Mouse (Mus musculus) limb, embryonic 13.5 days (tissue): ENCODE measurements around the gene Coa5. TPM values are rescaled to one million over a fixed set of nuclear protein-coding genes. Genes with fewer than 3 reads are reported as not detected.
A peak's percentile ranks its signal among the peaks of the same experiment; 100 is the strongest.

Experiments
- ATAC-seq: fragments of 200-750 bp; cut with Nextera tagmentation; 2 replicates; pipeline ENCODE4 v1.8.0; 2017; ENCODE audit warnings: low read depth, moderate number of reproducible peaks, moderate TSS enrichment; ENCODE audit not compliant: low FRiP score
- H3K27ac ChIP-seq: fragments of 300-500 bp; sonication (generic); 2 replicates; pipeline ENCODE4 v1.5.1; 2015; ENCODE audit warnings: inconsistent platforms, mild to moderate bottlenecking, moderate library complexity
- H3K27me3 ChIP-seq: fragments of 300-500 bp; sonication (generic); 2 replicates; pipeline ENCODE4 v1.6.1; 2015; ENCODE audit warnings: mild to moderate bottlenecking, inconsistent platforms
- H3K36me3 ChIP-seq: fragments of 300-500 bp; sonication (generic); 2 replicates; pipeline ENCODE4 v1.6.1; 2015; ENCODE audit warnings: inconsistent platforms, mild to moderate bottlenecking, moderate library complexity
- H3K4me1 ChIP-seq: fragments of 300-500 bp; sonication (generic); 2 replicates; pipeline ENCODE4 v1.6.1; 2015; ENCODE audit warnings: inconsistent platforms
- H3K4me2 ChIP-seq: fragments of 300-500 bp; sonication (generic); replicated peaks from 2 replicates; pipeline ENCODE4 v1.6.1; 2015; ENCODE audit warnings: inconsistent platforms, mild to moderate bottlenecking, moderate library complexity
- H3K4me3 ChIP-seq: fragments of 300-500 bp; sonication (generic); 2 replicates; pipeline ENCODE4 v1.5.1; 2015; ENCODE audit warnings: moderate library complexity, mild to moderate bottlenecking, inconsistent platforms
- H3K9ac ChIP-seq: fragments of 300-500 bp; sonication (generic); 2 replicates; pipeline ENCODE4 v1.6.1; 2015; ENCODE audit warnings: mild to moderate bottlenecking, inconsistent platforms
- H3K9me3 ChIP-seq: fragments of 300-500 bp; sonication (generic); 2 replicates; pipeline ENCODE4 v1.6.1; 2016; ENCODE audit warnings: inconsistent platforms
- WGBS: fragments of 180-500 bp; shearing (Covaris S2); methylation state at CpG from one replicate; pipeline ENCODE4 v1.1.7; 2015; 5-methylcytosine and 5-hydroxymethylcytosine counted together
- polyA plus RNA-seq: library from polyadenylated mRNA; unstranded; fragments of >200 nt; fragmentation: Nextera tagmentation; extraction: Ambion mirVana; gene quantifications from 2 replicates; pipeline ENCODE4 v1.2.1, GENCODE M21; 2015

Gene Coa5
- polyA plus RNA-seq = 49.4 and 52.0 TPM in 2 replicates

- ATAC-seq = peak; percentile 98
- Histone ChIP-seq H3K9ac (peak within 1 kb of the TSS; percentile 90), H3K4me2 (peak within 1 kb of the TSS; percentile 88), H3K36me3 (peaks cover 54% of the 10 kb centered on the region), H3K4me1 (peaks cover 23% of the 10 kb centered on the region), H3K27ac (0 out of 2 replicates have a peak within 1 kb of the TSS, but pooled peaks have one; percentile 48), H3K27me3 (no peaks in the 10 kb centered on the region), H3K4me3 (peak within 1 kb of the TSS; percentile 92), H3K9me3 (no peaks in the 10 kb centered on the region)
- WGBS = 4% methylated on average over 57 of the region's 57 CpGs
Observed at GRCm38 (mm10) chr1:37429366-37430296, at the start of gene Coa5, which contains the start of gene Unc50. Coa5 (minus strand) TSS chr1:37430103. Unc50 (plus strand) TSS chr1:37430139.

- Histone ChIP-seq H3K27me3 (no peaks in the 10 kb centered on the region), H3K4me3 (no peak overlapping the region), H3K4me2 (no peak overlapping the region), H3K36me3 (peaks cover 4% of the 10 kb centered on the region; the same call in 1 of the 2 replicates), H3K27ac (no peak overlapping the region), H3K9me3 (no peaks in the 10 kb centered on the region), H3K4me1 (peaks cover 4% of the 10 kb centered on the region; the same call in 1 of the 2 replicates), H3K9ac (no peak overlapping the region)
- ATAC-seq = no peak
- 73% methylated on average over 9 of the region's 9 CpGs for WGBS
Observed at GRCm38 (mm10) chr1:37479074-37479473, 49.2 kb upstream of the Coa5 start.

GRCm38 (mm10) chr1:37478416-37478815 lies 48.5 kb upstream of the Coa5 start:
- Histone ChIP-seq H3K9ac (no peak overlapping the region), H3K27me3 (no peaks in the 10 kb centered on the region), H3K4me2 (no peak overlapping the region), H3K4me3 (no peak overlapping the region), H3K4me1 (peaks cover 4% of the 10 kb centered on the region; the same call in 1 of the 2 replicates), H3K27ac (no peak overlapping the region), H3K9me3 (no peaks in the 10 kb centered on the region), H3K36me3 (peaks cover 4% of the 10 kb centered on the region; the same call in 1 of the 2 replicates)
- WGBS = 82% methylated on average over 7 of the region's 7 CpGs
- no peak for ATAC-seq

- no peak for ATAC-seq
- no peak overlapping the region for H3K9ac ChIP-seq
Observed at GRCm38 (mm10) chr1:37477928-37478327, 48.0 kb upstream of the Coa5 start.

GRCm38 (mm10) chr1:37477250-37477649 lies 47.3 kb upstream of the Coa5 start:
- no peak for ATAC-seq
- H3K4me1 ChIP-seq = peaks cover 4% of the 10 kb centered on the region; the same call in 1 of the 2 replicates
- H3K9me3 ChIP-seq = no peaks in the 10 kb centered on the region
- H3K9ac ChIP-seq = no peak overlapping the region
- H3K36me3 ChIP-seq = peaks cover 4% of the 10 kb centered on the region; the same call in 1 of the 2 replicates
- H3K4me2 ChIP-seq = no peak overlapping the region
- H3K27me3 ChIP-seq = no peaks in the 10 kb centered on the region
- 86% methylated on average over 5 of the region's 5 CpGs for WGBS
- H3K27ac ChIP-seq = no peak overlapping the region
- H3K4me3 ChIP-seq = no peak overlapping the region

More at GRCm38 (mm10) chr1:37477928-37478327, 48.0 kb upstream of the Coa5 start:
- Histone ChIP-seq H3K27me3 (no peaks in the 10 kb centered on the region), H3K4me1 (peaks cover 4% of the 10 kb centered on the region; the same call in 1 of the 2 replicates), H3K4me2 (no peak overlapping the region), H3K9me3 (no peaks in the 10 kb centered on the region), H3K4me3 (no peak overlapping the region), H3K36me3 (peaks cover 4% of the 10 kb centered on the region; the same call in 1 of the 2 replicates), H3K27ac (no peak overlapping the region)
- 88% methylated on average over 5 of the region's 5 CpGs for WGBS

- no peaks in the 10 kb centered on the region for H3K9me3 ChIP-seq
- ATAC-seq = no peak
- no peak overlapping the region for H3K4me2 ChIP-seq
- H3K4me1 ChIP-seq = peaks cover 4% of the 10 kb centered on the region; the same call in 1 of the 2 replicates
- H3K27me3 ChIP-seq = no peaks in the 10 kb centered on the region
- H3K36me3 ChIP-seq = no peaks in the 10 kb centered on the region
- no peak overlapping the region for H3K27ac ChIP-seq
- 90% methylated on average over 3 of the region's 3 CpGs for WGBS
- no peak overlapping the region for H3K4me3 ChIP-seq
- H3K9ac ChIP-seq = no peak overlapping the region
Observed at GRCm38 (mm10) chr1:37475312-37475711, 45.4 kb upstream of the Coa5 start.

GRCm38 (mm10) chr1:37474634-37475190 lies 44.8 kb upstream of the Coa5 start:
- Histone ChIP-seq H3K4me1 (peaks cover 4% of the 10 kb centered on the region; the same call in 1 of the 2 replicates), H3K27ac (no peak overlapping the region), H3K4me3 (no peak overlapping the region), H3K27me3 (no peaks in the 10 kb centered on the region), H3K9ac (no peak overlapping the region), H3K36me3 (no peaks in the 10 kb centered on the region), H3K9me3 (no peaks in the 10 kb centered on the region), H3K4me2 (no peak overlapping the region)
- WGBS = 87% methylated on average over 6 of the region's 6 CpGs
- ATAC-seq = no peak

GRCm38 (mm10) chr1:37474046-37474445 lies 44.1 kb upstream of the Coa5 start:
- Histone ChIP-seq H3K27me3 (no peaks in the 10 kb centered on the region), H3K4me3 (no peak overlapping the region), H3K4me2 (no peak overlapping the region), H3K4me1 (peaks cover 4% of the 10 kb centered on the region; the same call in 1 of the 2 replicates), H3K9me3 (no peaks in the 10 kb centered on the region), H3K36me3 (no peaks in the 10 kb centered on the region), H3K9ac (no peak overlapping the region), H3K27ac (no peak overlapping the region)
- no peak for ATAC-seq
- 86% methylated on average over 8 of the region's 8 CpGs for WGBS

GRCm38 (mm10) chr1:37473251-37473650 lies 43.3 kb upstream of the Coa5 start:
- Histone ChIP-seq H3K9me3 (no peaks in the 10 kb centered on the region), H3K4me2 (no peak overlapping the region), H3K27me3 (no peaks in the 10 kb centered on the region), H3K4me1 (peaks cover 4% of the 10 kb centered on the region; the same call in 1 of the 2 replicates), H3K9ac (no peak overlapping the region), H3K27ac (no peak overlapping the region), H3K36me3 (peaks cover 3% of the 10 kb centered on the region), H3K4me3 (no peak overlapping the region)
- ATAC-seq = no peak
- 82% methylated on average over 10 of the region's 10 CpGs for WGBS

- 72% methylated on average over 6 of the region's 6 CpGs for WGBS
- no peak for ATAC-seq
- H3K9me3 ChIP-seq = no peaks in the 10 kb centered on the region
- no peak overlapping the region for H3K9ac ChIP-seq
- peaks cover under 1% of the 10 kb centered on the region; the same call in 1 of the 2 replicates for H3K4me1 ChIP-seq
- no peak overlapping the region for H3K27ac ChIP-seq
- peaks cover 4% of the 10 kb centered on the region for H3K36me3 ChIP-seq
- H3K4me2 ChIP-seq = no peak overlapping the region
- no peaks in the 10 kb centered on the region for H3K27me3 ChIP-seq
- H3K4me3 ChIP-seq = no peak overlapping the region
Observed at GRCm38 (mm10) chr1:37471179-37472148, 41.6 kb upstream of the Coa5 start.

GRCm38 (mm10) chr1:37469007-37469406 lies 39.1 kb upstream of the Coa5 start:
- H3K4me1 ChIP-seq = no peaks in the 10 kb centered on the region
- no peaks in the 10 kb centered on the region for H3K27me3 ChIP-seq
- 85% methylated on average over 5 of the region's 5 CpGs for WGBS
- no peak overlapping the region for H3K4me3 ChIP-seq
- H3K36me3 ChIP-seq = peaks cover 4% of the 10 kb centered on the region
- no peaks in the 10 kb centered on the region for H3K9me3 ChIP-seq
- no peak overlapping the region for H3K4me2 ChIP-seq
- no peak for ATAC-seq
- H3K9ac ChIP-seq = no peak overlapping the region
- no peak overlapping the region for H3K27ac ChIP-seq
